8 mouse cellular contexts compared by ENCODE assay signal in genomic region chrX:106010762-106011161, GRCm38 (mm10). TPM values are rescaled to one million over a fixed set of nuclear protein-coding genes. Genes with fewer than 3 reads are reported as not detected.
DNase-seq lines count a peak whose midpoint lies in the region; ATAC-seq and TF ChIP-seq lines count a peak whose summit lies in the region.

No protein-coding gene starts in this region.

- DNase-seq in heart, adult 9 months (ENCODE audit: low spot score in 2 of 2), result no peak
- no peak for DNase-seq in CH12.LX (ENCODE audit: extremely low read depth)
- DNase-seq in forebrain, embryonic 14.5 days (ENCODE audit: low spot score), result no peak
- DNase-seq in adrenal gland, postnatal 10 days, result no peak
- DNase-seq in layer of hippocampus, postnatal 36 days, result no peak
- DNase-seq in retina, postnatal 1 day, result no peak

- ATAC-seq in heart, embryonic 11.5 days (replicated peaks; ENCODE audit: insufficient number of reproducible peaks, low FRiP score, low TSS enrichment), result no peak
- no peak for ATAC-seq in forebrain, embryonic 14.5 days
- no peak for ATAC-seq in liver, embryonic 15.5 days (ENCODE audit: insufficient read depth)

- H3K36me3 ChIP-seq in heart, embryonic 11.5 days (ENCODE audit: control insufficient read depth, insufficient read depth, low read length), result no peaks in the 10 kb centered on the region
- H3K36me3 ChIP-seq in CH12.LX (replicated peaks in 1 of 2; ENCODE audit: control insufficient read depth in 1 of 2, insufficient read depth in 1 of 2, low read length in 1 of 2), result peaks cover under 1 to 4% of the 10 kb centered on the region in 2 experiments
- no peaks in the 10 kb centered on the region for H3K36me3 ChIP-seq in forebrain, embryonic 14.5 days (ENCODE audit: control insufficient read depth, insufficient read depth, low read length)
- no peaks in the 10 kb centered on the region for H3K36me3 ChIP-seq in liver, embryonic 15.5 days (replicated peaks)

- dilution Hi-C loops in CH12.LX (cut with MboI; ENCODE audit: extremely low pct_ligation_motif_present, extremely low pct_unique_long_range_greater_than_20kb, low sequenced_read_pairs), result no loop called here

- TF ChIP-seq POLR2A in CH12.LX (IDR thresholded peaks at IDR 0.05; ENCODE audit: low read depth, low read length), result no peak

- H3K9me3 ChIP-seq in heart, embryonic 11.5 days (replicated peaks; ENCODE audit: control insufficient read depth, low read length), result no peaks in the 10 kb centered on the region
- H3K9me3 ChIP-seq in CH12.LX (replicated peaks; ENCODE audit: low read length), result no peaks in the 10 kb centered on the region
- H3K9me3 ChIP-seq in forebrain, embryonic 14.5 days (replicated peaks; ENCODE audit: control insufficient read depth, low read length), result no peaks in the 10 kb centered on the region
- H3K9me3 ChIP-seq in liver, embryonic 15.5 days (replicated peaks), result no peaks in the 10 kb centered on the region

- peak overlapping the region; percentile 55 for H3K4me3 ChIP-seq in heart, embryonic 11.5 days (ENCODE audit: low read depth, low read length)
- peak overlapping the region; percentile 64 to 78 (median 72) for H3K4me3 ChIP-seq in CH12.LX (replicated peaks in 1 of 3; ENCODE audit: low read depth in 2 of 3, low read length in 2 of 3, poor library complexity in 1 of 3)
- peak overlapping the region; percentile 48 for H3K4me3 ChIP-seq in forebrain, embryonic 14.5 days (ENCODE audit: low read depth, low read length)
- peak overlapping the region; percentile 73 for H3K4me3 ChIP-seq in liver, embryonic 15.5 days (replicated peaks)

- H3K79me2 ChIP-seq in CH12.LX (replicated peaks; ENCODE audit: control insufficient read depth, extremely low read depth, insufficient read depth, poor library complexity, severe bottlenecking), result peaks cover 34% of the 10 kb centered on the region

- no peak for TF ChIP-seq CTCF in CH12.LX (conservative IDR thresholded peaks at IDR 0.05 in 1 of 2, IDR thresholded peaks at IDR 0.05 in 1 of 2; ENCODE audit: low read depth in 2 of 2, low read length in 2 of 2)

- H3K4me1 ChIP-seq in heart, embryonic 11.5 days (ENCODE audit: control insufficient read depth, insufficient read depth, low read length), result peaks cover 2% of the 10 kb centered on the region; the same call in 1 of the 2 replicates
- H3K4me1 ChIP-seq in CH12.LX (ENCODE audit: control insufficient read depth in 1 of 2, insufficient read depth in 2 of 2), result peaks cover 0 to 4% of the 10 kb centered on the region in 2 experiments; a peak in 2 of 4 replicates
- H3K4me1 ChIP-seq in forebrain, embryonic 14.5 days (ENCODE audit: control insufficient read depth, insufficient read depth, low read length), result no peaks in the 10 kb centered on the region
- H3K4me1 ChIP-seq in liver, embryonic 15.5 days (replicated peaks), result peaks cover 15% of the 10 kb centered on the region

- H3K27ac ChIP-seq in heart, embryonic 11.5 days (ENCODE audit: low read depth, low read length), result no peak overlapping the region
- H3K27ac ChIP-seq in CH12.LX (ENCODE audit: insufficient read depth, low read depth), result no peak overlapping the region
- no peak overlapping the region for H3K27ac ChIP-seq in forebrain, embryonic 14.5 days (ENCODE audit: low read depth, low read length)
- H3K27ac ChIP-seq in liver, embryonic 15.5 days (replicated peaks), result peak overlapping the region; percentile 94; the same call in 1 of the 2 replicates

- no peak for TF ChIP-seq EP300 in CH12.LX (IDR thresholded peaks at IDR 0.05; ENCODE audit: low read length)

- TF ChIP-seq RAD21 in CH12.LX (IDR thresholded peaks at IDR 0.05; ENCODE audit: low read depth, low read length), result no peak

- in situ Hi-C loops in CH12.LX (cut with MboI; ENCODE audit: low pct_ligation_motif_present, low pct_unique_long_range_greater_than_20kb, low sequenced_read_pairs), result loop anchor here (10.0 kb wide), 1 partner anchor 86 kb away; the partner anchor contains the start of gene Atrx

- H3K27me3 ChIP-seq in heart, embryonic 11.5 days (ENCODE audit: control insufficient read depth, insufficient read depth, low read length), result no peaks in the 10 kb centered on the region
- no peaks in the 10 kb centered on the region for H3K27me3 ChIP-seq in CH12.LX (replicated peaks)
- no peaks in the 10 kb centered on the region for H3K27me3 ChIP-seq in forebrain, embryonic 14.5 days (replicated peaks; ENCODE audit: control insufficient read depth, insufficient read depth, low read length)
- no peaks in the 10 kb centered on the region for H3K27me3 ChIP-seq in liver, embryonic 15.5 days

- H3K9ac ChIP-seq in heart, embryonic 11.5 days (ENCODE audit: low read depth, low read length), result peak overlapping the region; percentile 77
- H3K9ac ChIP-seq in CH12.LX (ENCODE audit: insufficient read depth, low read depth), result peak overlapping the region; percentile 55; the same call in 1 of the 2 replicates
- peak overlapping the region; percentile 56; the same call in 1 of the 2 replicates for H3K9ac ChIP-seq in forebrain, embryonic 14.5 days (ENCODE audit: low read length)
- H3K9ac ChIP-seq in liver, embryonic 15.5 days, result peak overlapping the region; percentile 70

- peak overlapping the region; percentile 60 for H3K4me2 ChIP-seq in heart, embryonic 11.5 days
- H3K4me2 ChIP-seq in CH12.LX (ENCODE audit: insufficient read depth, low read depth, poor library complexity, severe bottlenecking), result peak overlapping the region; percentile 56; the same call in 1 of the 2 replicates
- peak overlapping the region; percentile 52 for H3K4me2 ChIP-seq in forebrain, embryonic 14.5 days (ENCODE audit: low read length)
- peak overlapping the region; percentile 69 for H3K4me2 ChIP-seq in liver, embryonic 15.5 days

- 12% methylated on average over 3 of the region's 3 CpGs for WGBS in heart, embryonic 11.5 days (ENCODE audit: insufficient replicate concordance)
- WGBS in forebrain, embryonic 14.5 days, result 29% methylated on average over 3 of the region's 3 CpGs
- WGBS in liver, embryonic 15.5 days (ENCODE audit: insufficient replicate concordance), result 7% methylated on average over 3 of the region's 3 CpGs

TF ChIP-seq in CH12.LX, 34 proteins besides CTCF, POLR2A, EP300 and RAD21:
- TF ChIP-seq ZNF384 (IDR thresholded peaks at IDR 0.05; ENCODE audit: low read depth, low read length) (peak; percentile 90), USF1 (IDR thresholded peaks at IDR 0.05; ENCODE audit: low read depth, low read length) (no peak)

RNA-seq across cellular contexts. Expression of gene Magt1, which starts 0.9 kb away (rescaled TPM):
- polyA plus RNA-seq in heart, embryonic 11.5 days (2014; fragmentation: Nextera tagmentation; extraction: Ambion mirVana), result 54.8 and 55.7 TPM in 2 replicates
- total RNA-seq in CH12.LX (2012; rRNA removed) (55.1 and 60.7 TPM in 2 replicates), CH12.LX (2014; rRNA removed) (78.4 and 90.3 TPM in 2 replicates)
- polyA plus RNA-seq in CH12.LX (2012; ENCODE audit: insufficient read length, low read depth), result 48.5 and 64.5 TPM in 2 replicates
- 19.9 and 23.8 TPM in 2 replicates for polyA plus RNA-seq in forebrain, embryonic 14.5 days (2014; fragmentation: Nextera tagmentation; extraction: Ambion mirVana)
- 29.1 and 30.3 TPM in 2 replicates for polyA plus RNA-seq in liver, embryonic 15.5 days (2015; fragmentation: Nextera tagmentation; extraction: Ambion mirVana)
- 10 to 100 TPM; 55.0 to 59.2 TPM for total RNA-seq in adrenal gland, postnatal 10 days (2021)
- total RNA-seq in layer of hippocampus, postnatal 36 days (2021), result 10 to 100 TPM; 17.2 to 17.3 TPM

RNA-seq across cellular contexts. Expression of gene Cox7b, which starts 4.7 kb away (rescaled TPM):
- 797 and 837 TPM in 2 replicates for polyA plus RNA-seq in heart, embryonic 11.5 days (2014; fragmentation: Nextera tagmentation; extraction: Ambion mirVana)
- total RNA-seq in CH12.LX (2012; rRNA removed) (222 and 270 TPM in 2 replicates), CH12.LX (2014; rRNA removed) (593 and 712 TPM in 2 replicates)
- polyA plus RNA-seq in CH12.LX (2012; ENCODE audit: insufficient read length, low read depth), result 705 and 804 TPM in 2 replicates
- 377 and 391 TPM in 2 replicates for polyA plus RNA-seq in forebrain, embryonic 14.5 days (2014; fragmentation: Nextera tagmentation; extraction: Ambion mirVana)
- 205 and 265 TPM in 2 replicates for polyA plus RNA-seq in liver, embryonic 15.5 days (2015; fragmentation: Nextera tagmentation; extraction: Ambion mirVana)
- total RNA-seq in adrenal gland, postnatal 10 days (2021), result 100 to 1,000 TPM; 959 to 981 TPM
- 100 to 1,000 TPM; 323 to 339 TPM for total RNA-seq in layer of hippocampus, postnatal 36 days (2021)

RNA-seq across cellular contexts. Expression of gene Atp7a, which starts 16.3 kb away (rescaled TPM):
- polyA plus RNA-seq in heart, embryonic 11.5 days (2014; fragmentation: Nextera tagmentation; extraction: Ambion mirVana), result 18.2 and 21.8 TPM in 2 replicates
- 5.4 and 5.7 TPM in 2 replicates for total RNA-seq in CH12.LX (2012; rRNA removed)
- 2.2 and 2.6 TPM in 2 replicates for total RNA-seq in CH12.LX (2014; rRNA removed)
- polyA plus RNA-seq in CH12.LX (2012; ENCODE audit: insufficient read length, low read depth), result 3.9 and 4.0 TPM in 2 replicates
- 15.8 and 18.1 TPM in 2 replicates for polyA plus RNA-seq in forebrain, embryonic 14.5 days (2014; fragmentation: Nextera tagmentation; extraction: Ambion mirVana)
- 9.4 and 11.5 TPM in 2 replicates for polyA plus RNA-seq in liver, embryonic 15.5 days (2015; fragmentation: Nextera tagmentation; extraction: Ambion mirVana)
- total RNA-seq in adrenal gland, postnatal 10 days (2021), result 10 to 100 TPM; 22.9 to 26.2 TPM
- 1 to 10 TPM; 8.4 to 8.9 TPM for total RNA-seq in layer of hippocampus, postnatal 36 days (2021)
